Comparison of ENCODE assay signal across 13 mouse cellular contexts in genomic region chr9:37232201-37233195, GRCm38 (mm10). TPM values are rescaled to one million over a fixed set of nuclear protein-coding genes. Genes with fewer than 3 reads are reported as not detected.
DNase-seq lines count a peak whose midpoint lies in the region; ATAC-seq and TF ChIP-seq lines count a peak whose summit lies in the region.
"Had no signal": no experiment of that assay in that cellular context is flagged by ENCODE, and none has a peak within 500 bp of the region (broad histone marks: within the 10 kb centered on the region; RNA-seq: fewer than 3 reads in every experiment).

No protein-coding gene starts in this region.

- no peak overlapping the region for H3K9ac ChIP-seq in intestine, postnatal 0 days (ENCODE audit: low read depth, low read length)

- peak overlapping the region; percentile 15; the same call in 1 of the 2 replicates for H3K27ac ChIP-seq in macrophage
- H3K27ac ChIP-seq in intestine, postnatal 0 days (ENCODE audit: low read depth, low read length) = no peak overlapping the region; the same call in 1 of the 2 replicates
- H3K27ac ChIP-seq: layer of hippocampus, adult 2 months had no signal

- no peaks in the 10 kb centered on the region for H3K27me3 ChIP-seq in intestine, postnatal 0 days (replicated peaks; ENCODE audit: control insufficient read depth, insufficient read depth, low read length)
- H3K27me3 ChIP-seq: Patski had no signal

- no peak for TF ChIP-seq CTCF in intestine, postnatal 0 days (IDR thresholded peaks at IDR 0.05; ENCODE audit: low read depth)

- peak; percentile 11 for DNase-seq in embryo, embryonic 11 days
- DNase-seq in embryo, embryonic 10.5 days (ENCODE audit: low spot score) = no peak
- peak; percentile 87 for DNase-seq in 3134 (ENCODE audit: extremely low read depth, insufficient read length, low spot score)
- DNase-seq in Muller cell, postnatal 12 days (ENCODE audit: inconsistent ontology term) = peak; percentile 28
- DNase-seq: adrenal gland, postnatal 25 days; heart, postnatal 14 days had no signal

- no peaks in the 10 kb centered on the region for H3K9me3 ChIP-seq in intestine, postnatal 0 days (ENCODE audit: control insufficient read depth)

- no peak for ATAC-seq in erythroblast, adult 5-6 weeks (replicated peaks; ENCODE audit: low FRiP score, poor library complexity, severe bottlenecking)
- no peak for ATAC-seq in intestine, postnatal 0 days
- ATAC-seq: CD4-positive, CD25-positive, alpha-beta regulatory T cell, adult 4 months; forebrain, embryonic 14.5 days; Patski had no signal

- 86% methylated on average over 21 of the region's 22 CpGs for WGBS in macrophage (ENCODE audit: missing documents)
- 63% methylated on average over 22 of the region's 22 CpGs for WGBS in intestine, postnatal 0 days

- H3K4me1 ChIP-seq in intestine, postnatal 0 days (replicated peaks; ENCODE audit: control insufficient read depth, insufficient read depth, low read length) = peaks cover 12% of the 10 kb centered on the region

- H3K36me3 ChIP-seq in macrophage (ENCODE audit: inconsistent target) = peaks cover 65% of the 10 kb centered on the region
- peaks cover 7% of the 10 kb centered on the region; the same call in 1 of the 2 replicates for H3K36me3 ChIP-seq in intestine, postnatal 0 days (ENCODE audit: control insufficient read depth, insufficient read depth)

- peaks cover 4% of the 10 kb centered on the region; the same call in 1 of the 2 replicates for H3K79me2 ChIP-seq in macrophage (ENCODE audit: inconsistent target)

- H3K4me3 ChIP-seq in macrophage (ENCODE audit: inconsistent target) = no peak overlapping the region
- no peak overlapping the region for H3K4me3 ChIP-seq in intestine, postnatal 0 days (ENCODE audit: low read depth, low read length)
- H3K4me3 ChIP-seq: layer of hippocampus, adult 2 months had no signal

- H3K4me2 ChIP-seq in intestine, postnatal 0 days (replicated peaks; ENCODE audit: low read depth) = no peak overlapping the region

RNA-seq across cellular contexts. Expression of gene Slc37a2, which starts 23.0 kb away (rescaled TPM):
- 100 to 1,000 TPM in 14 of 26 experiments, 10 to 100 TPM in 12; 12.9 to 225 (median 103) TPM for total RNA-seq in macrophage (2018; cell fraction: chromatin; rRNA removed)
- total RNA-seq in macrophage (2018; cell fraction: cytosol; rRNA removed) = 100 to 1,000 TPM in 25 of 26 experiments, 10 to 100 TPM in 1; 88.2 to 231 (median 137) TPM
- total RNA-seq in macrophage (2018; cell fraction: nucleus; rRNA removed) = 100 to 1,000 TPM in 24 of 26 experiments, 10 to 100 TPM in 2; 31.0 to 338 (median 177) TPM
- polyA plus RNA-seq in macrophage (2018) = 136 to 253 TPM (median 157 TPM) in 3 replicates
- 2.1 and 2.5 TPM in 2 replicates for total RNA-seq in erythroblast, adult 5-6 weeks (2015; ENCODE audit: low replicate concordance)
- total RNA-seq in erythroblast, adult 5-6 weeks (2017; ENCODE audit: low replicate concordance) = 1.7 and 1.8 TPM in 2 replicates
- polyA plus RNA-seq in intestine, postnatal 0 days (2015; fragmentation: Nextera tagmentation; extraction: Ambion mirVana) = 20.1 and 22.8 TPM in 2 replicates

RNA-seq across cellular contexts. Expression of gene Tmem218, which starts 24.5 kb away (rescaled TPM):
- total RNA-seq in macrophage (2018; cell fraction: chromatin; rRNA removed) = 1 to 10 TPM in 17 of 26 experiments, under 1 TPM in 5, not detected in 4; 0.25 to 5.9 (median 2.6) TPM
- total RNA-seq in macrophage (2018; cell fraction: cytosol; rRNA removed) = 1 to 10 TPM; 1.6 to 4.1 (median 3.3) TPM
- total RNA-seq in macrophage (2018; cell fraction: nucleus; rRNA removed) = 1 to 10 TPM in 21 of 26 experiments, under 1 TPM in 4, not detected in 1; 0.35 to 7.6 (median 2.4) TPM
- 2.8 to 3.0 TPM (median 2.8 TPM) in 3 replicates for polyA plus RNA-seq in macrophage (2018)
- 2.5 TPM in 1 of 2 replicates, not detected in the other for total RNA-seq in erythroblast, adult 5-6 weeks (2015; ENCODE audit: low replicate concordance)
- total RNA-seq in erythroblast, adult 5-6 weeks (2017; ENCODE audit: low replicate concordance) = 0.42 and 0.68 TPM in 2 replicates
- 6.1 and 7.1 TPM in 2 replicates for polyA plus RNA-seq in intestine, postnatal 0 days (2015; fragmentation: Nextera tagmentation; extraction: Ambion mirVana)
